Mouse (Mus musculus): ENCODE data around the gene Tmem258. TPM values are rescaled to one million over a fixed set of nuclear protein-coding genes. Genes with fewer than 3 reads are reported as not detected.

Gene Tmem258
- polyA plus RNA-seq, 1 experiment from 2014 or later, result 344 TPM

DNA sequence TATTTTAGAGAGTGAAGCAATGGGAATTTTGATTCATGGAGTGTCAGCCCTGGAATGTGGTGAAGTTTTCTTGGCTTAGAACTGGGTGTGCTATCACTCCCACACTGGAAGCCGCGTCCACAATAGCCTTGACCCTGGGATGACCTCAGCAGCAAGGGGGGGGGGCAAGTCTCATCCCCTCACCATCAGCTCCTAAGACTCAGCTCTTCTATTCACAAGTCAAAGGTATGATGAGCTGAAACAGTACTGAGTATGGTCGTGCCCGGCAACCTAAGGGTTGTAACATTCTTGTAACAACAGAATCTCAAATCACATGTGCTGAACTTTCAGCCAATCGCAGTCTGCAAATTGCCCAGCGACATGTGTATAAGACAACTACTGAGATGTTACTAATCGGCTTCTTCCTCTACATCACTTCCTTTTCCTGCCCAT lies 26.9 kb upstream of the Tmem258 start:
- no peaks in the 10 kb centered on the region for H3K36me3 ChIP-seq (replicated peaks; ENCODE audit: control insufficient read depth, insufficient read depth, low read depth, low read length)
- H3K4me3 ChIP-seq (ENCODE audit: low read depth, low read length), result no peak overlapping the region
- ATAC-seq (replicated peaks; ENCODE audit: insufficient number of reproducible peaks, low FRiP score, low TSS enrichment, low read depth) (no peak), DNase-seq (ENCODE audit: low spot score) (no peak)
- H3K9ac ChIP-seq (replicated peaks; ENCODE audit: low read length), result no peak overlapping the region
- WGBS, result 75% methylated on average over 7 of the region's 7 CpGs
- H3K27ac ChIP-seq (replicated peaks; ENCODE audit: low read depth, low read length), result no peak overlapping the region
- no peaks in the 10 kb centered on the region for H3K9me3 ChIP-seq (replicated peaks; ENCODE audit: control insufficient read depth, low read length)
- no peaks in the 10 kb centered on the region for H3K4me1 ChIP-seq (ENCODE audit: control insufficient read depth, insufficient read depth, low read length)
- no peak overlapping the region for H3K4me2 ChIP-seq (ENCODE audit: low read depth, low read length)
- no peaks in the 10 kb centered on the region for H3K27me3 ChIP-seq (ENCODE audit: control insufficient read depth, insufficient read depth, low read length)

DNA sequence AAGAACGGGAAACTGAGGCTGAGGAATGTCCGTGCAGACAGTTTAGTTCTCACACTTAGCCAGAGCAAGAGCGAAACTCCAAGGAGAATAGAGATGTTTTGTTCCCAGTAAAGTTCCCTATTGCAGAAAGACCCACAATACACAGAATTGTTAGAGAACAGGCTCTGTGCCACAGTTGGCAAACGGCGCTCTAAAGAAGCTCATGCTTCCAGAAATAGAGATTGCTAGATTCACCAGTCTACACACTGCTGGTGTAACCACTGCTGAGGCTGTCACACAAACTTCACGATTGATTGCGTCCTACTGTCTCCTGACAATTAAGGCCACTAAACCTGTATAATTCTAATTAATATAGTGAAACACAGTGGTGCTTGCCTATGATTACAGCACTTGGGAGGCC lies 22.6 kb upstream of the Tmem258 start:
- H3K4me2 ChIP-seq (ENCODE audit: low read depth, low read length), result no peak overlapping the region
- no peak for DNase-seq (ENCODE audit: low spot score)
- H3K4me3 ChIP-seq (ENCODE audit: low read depth, low read length), result no peak overlapping the region
- 93% methylated on average over 7 of the region's 7 CpGs for WGBS
- ATAC-seq (replicated peaks; ENCODE audit: insufficient number of reproducible peaks, low FRiP score, low TSS enrichment, low read depth), result no peak
- H3K9me3 ChIP-seq (replicated peaks; ENCODE audit: control insufficient read depth, low read length), result no peaks in the 10 kb centered on the region
- no peak overlapping the region for H3K9ac ChIP-seq (replicated peaks; ENCODE audit: low read length)
- peaks cover 2% of the 10 kb centered on the region; the same call in 1 of the 2 replicates for H3K4me1 ChIP-seq (ENCODE audit: control insufficient read depth, insufficient read depth, low read length)
- H3K27me3 ChIP-seq (ENCODE audit: control insufficient read depth, insufficient read depth, low read length), result no peaks in the 10 kb centered on the region
- H3K27ac ChIP-seq (replicated peaks; ENCODE audit: low read depth, low read length), result no peak overlapping the region
- no peaks in the 10 kb centered on the region; the same call in none of the 2 replicates for H3K36me3 ChIP-seq (replicated peaks; ENCODE audit: control insufficient read depth, insufficient read depth, low read depth, low read length)

DNA sequence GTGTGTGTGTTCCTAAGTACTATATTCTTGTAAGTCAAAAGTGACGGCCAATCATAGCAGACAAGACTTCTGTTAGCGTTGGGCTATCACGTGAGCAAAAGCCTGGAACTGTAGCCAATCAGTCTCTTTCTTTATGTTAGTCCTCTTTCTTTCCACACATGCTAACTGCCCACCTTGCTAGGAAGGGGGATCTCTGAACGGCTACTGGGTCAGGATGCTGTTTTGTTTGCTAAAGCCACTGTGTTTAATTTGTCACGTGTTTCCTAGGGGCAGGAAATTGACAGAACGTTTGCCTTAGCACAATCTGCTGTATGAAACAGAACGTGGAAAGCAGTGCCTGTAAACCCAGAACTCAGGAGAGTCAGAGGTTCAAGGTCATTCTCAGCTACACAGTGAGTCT lies 21.7 kb upstream of the Tmem258 start:
- Histone ChIP-seq H3K36me3 (replicated peaks; ENCODE audit: control insufficient read depth, insufficient read depth, low read depth, low read length) (peaks cover 4% of the 10 kb centered on the region), H3K4me3 (ENCODE audit: low read depth, low read length) (peak overlapping the region; percentile 81), H3K27me3 (ENCODE audit: control insufficient read depth, insufficient read depth, low read length) (no peaks in the 10 kb centered on the region), H3K27ac (replicated peaks; ENCODE audit: low read depth, low read length) (no peak overlapping the region), H3K9me3 (replicated peaks; ENCODE audit: control insufficient read depth, low read length) (no peaks in the 10 kb centered on the region), H3K4me1 (ENCODE audit: control insufficient read depth, insufficient read depth, low read length) (peaks cover 2% of the 10 kb centered on the region; the same call in 1 of the 2 replicates), H3K4me2 (ENCODE audit: low read depth, low read length) (peak overlapping the region; percentile 40), H3K9ac (replicated peaks; ENCODE audit: low read length) (peak overlapping the region; percentile 98)
- DNase-seq (ENCODE audit: low spot score) (no peak), ATAC-seq (replicated peaks; ENCODE audit: insufficient number of reproducible peaks, low FRiP score, low TSS enrichment, low read depth) (no peak)
- WGBS, result 29% methylated on average over 7 of the region's 7 CpGs

DNA sequence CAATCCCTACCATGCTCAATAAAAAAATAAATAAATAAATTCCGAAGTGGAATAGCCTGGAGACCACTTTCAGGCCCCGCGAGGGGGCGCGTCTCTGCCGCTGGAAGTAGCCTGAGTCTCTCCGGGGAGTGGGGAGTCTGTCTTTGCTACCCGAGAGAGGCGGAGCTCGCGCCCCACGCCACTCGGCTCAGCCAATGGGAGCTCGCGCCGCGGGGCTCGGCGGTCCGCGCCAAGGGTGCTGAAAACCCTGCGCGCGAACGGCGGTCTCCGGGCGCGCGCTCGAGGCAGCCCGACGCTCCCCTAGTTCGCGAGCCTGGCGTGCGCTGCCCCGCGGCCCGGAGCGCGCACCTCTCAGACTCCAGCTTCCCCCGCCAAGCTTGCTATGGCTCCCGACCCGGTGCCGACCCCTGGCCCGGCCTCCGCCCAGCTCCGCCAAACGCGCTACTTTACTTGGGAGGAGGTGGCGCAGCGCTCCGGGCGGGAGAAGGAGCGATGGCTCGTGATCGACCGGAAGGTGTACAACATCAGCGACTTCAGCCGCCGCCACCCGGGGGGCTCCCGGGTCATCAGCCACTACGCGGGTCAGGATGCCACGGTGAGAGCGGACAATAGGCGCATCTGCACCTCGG lies 21.0 kb upstream of the Tmem258 start, which contains the start of gene Fads1:
Fads1 (plus strand) TSS at position 219 of the 629 bp plus-strand sequence.
- Histone ChIP-seq H3K4me1 (ENCODE audit: control insufficient read depth, insufficient read depth, low read length) (peaks cover 2% of the 10 kb centered on the region; the same call in 1 of the 2 replicates), H3K4me3 (ENCODE audit: low read depth, low read length) (peak within 1 kb of the TSS; percentile 81), H3K9ac (replicated peaks; ENCODE audit: low read length) (peak within 1 kb of the TSS; percentile 98), H3K9me3 (replicated peaks; ENCODE audit: control insufficient read depth, low read length) (no peaks in the 10 kb centered on the region), H3K36me3 (replicated peaks; ENCODE audit: control insufficient read depth, insufficient read depth, low read depth, low read length) (peaks cover 8% of the 10 kb centered on the region), H3K27me3 (ENCODE audit: control insufficient read depth, insufficient read depth, low read length) (no peaks in the 10 kb centered on the region), H3K4me2 (ENCODE audit: low read depth, low read length) (peak within 1 kb of the TSS; percentile 49), H3K27ac (replicated peaks; ENCODE audit: low read depth, low read length) (peak within 1 kb of the TSS; percentile 88)
- 0% methylated on average over 69 of the region's 70 CpGs for WGBS
- ATAC-seq (replicated peaks; ENCODE audit: insufficient number of reproducible peaks, low FRiP score, low TSS enrichment, low read depth) (peak; percentile 93), DNase-seq (ENCODE audit: low spot score) (peak; percentile 96)

DNA sequence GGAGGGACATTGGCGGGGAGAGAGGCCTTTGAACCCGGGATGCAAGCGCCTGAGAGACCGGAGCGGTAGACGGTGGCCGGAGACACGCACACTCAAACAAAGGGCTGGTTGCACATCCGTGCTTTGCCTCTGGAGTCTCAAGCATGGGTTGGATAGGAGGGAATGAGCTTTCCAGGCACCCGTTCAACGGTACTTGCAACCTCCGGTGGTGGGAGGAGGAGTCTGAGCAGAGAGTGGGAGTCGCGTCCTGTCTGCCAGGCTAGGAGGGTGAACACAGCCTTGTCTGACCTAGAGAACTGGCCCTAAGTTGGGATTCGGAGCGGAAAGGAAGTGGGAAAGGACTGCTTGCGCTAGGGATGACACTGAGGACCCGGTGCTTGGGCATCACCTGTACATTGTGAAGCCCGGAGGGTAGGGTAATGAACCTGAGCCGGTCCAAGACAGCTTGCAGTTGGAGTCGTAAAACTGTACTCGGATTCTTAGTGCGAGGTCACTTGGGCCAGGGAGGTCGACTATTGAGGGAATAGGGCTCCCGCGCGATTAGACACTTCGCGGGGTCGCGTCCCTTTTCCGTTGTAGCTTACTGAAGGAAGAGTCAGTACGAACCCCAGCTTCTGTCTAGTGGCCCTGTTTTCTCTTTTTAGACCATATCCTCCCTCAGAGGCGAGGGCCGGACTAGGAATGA lies 20.4 kb upstream of the Tmem258 start:
- Histone ChIP-seq H3K27me3 (ENCODE audit: control insufficient read depth, insufficient read depth, low read length) (no peaks in the 10 kb centered on the region), H3K9me3 (replicated peaks; ENCODE audit: control insufficient read depth, low read length) (no peaks in the 10 kb centered on the region), H3K36me3 (replicated peaks; ENCODE audit: control insufficient read depth, insufficient read depth, low read depth, low read length) (peaks cover 13% of the 10 kb centered on the region), H3K9ac (replicated peaks; ENCODE audit: low read length) (peak overlapping the region; percentile 98), H3K4me2 (ENCODE audit: low read depth, low read length) (peak overlapping the region; percentile 49), H3K4me3 (ENCODE audit: low read depth, low read length) (peak overlapping the region; percentile 81), H3K27ac (replicated peaks; ENCODE audit: low read depth, low read length) (peak overlapping the region; percentile 88), H3K4me1 (ENCODE audit: control insufficient read depth, insufficient read depth, low read length) (peaks cover 2% of the 10 kb centered on the region)
- WGBS, result 1% methylated on average over 35 of the region's 35 CpGs
- ATAC-seq (replicated peaks; ENCODE audit: insufficient number of reproducible peaks, low FRiP score, low TSS enrichment, low read depth), result peak; percentile 78
- peak; percentile 77 for DNase-seq (ENCODE audit: low spot score)

DNA sequence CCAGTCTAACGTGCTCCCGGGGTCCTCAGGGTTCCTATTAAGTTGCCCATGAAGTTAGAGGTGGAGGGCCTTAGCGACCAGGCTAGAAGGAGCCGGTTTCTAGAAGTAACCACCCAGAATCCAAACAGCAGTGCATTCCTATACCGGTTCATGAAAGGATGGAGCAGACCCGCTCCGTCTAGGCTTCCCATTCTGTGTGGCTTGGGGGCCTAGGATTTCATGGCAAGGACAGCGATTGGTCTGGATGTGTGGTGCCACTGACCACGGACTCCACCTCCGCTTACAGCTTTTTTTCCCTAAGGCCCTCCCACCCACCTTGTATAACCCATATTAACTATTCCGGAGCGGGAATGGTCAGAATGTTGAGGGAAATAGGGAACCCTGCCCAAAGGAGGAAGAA lies 19.7 kb upstream of the Tmem258 start:
- Histone ChIP-seq H3K4me2 (ENCODE audit: low read depth, low read length) (peak overlapping the region; percentile 49), H3K4me1 (ENCODE audit: control insufficient read depth, insufficient read depth, low read length) (peaks cover 2% of the 10 kb centered on the region), H3K27ac (replicated peaks; ENCODE audit: low read depth, low read length) (no peak overlapping the region), H3K36me3 (replicated peaks; ENCODE audit: control insufficient read depth, insufficient read depth, low read depth, low read length) (peaks cover 19% of the 10 kb centered on the region), H3K9me3 (replicated peaks; ENCODE audit: control insufficient read depth, low read length) (no peaks in the 10 kb centered on the region), H3K4me3 (ENCODE audit: low read depth, low read length) (peak overlapping the region; percentile 81), H3K9ac (replicated peaks; ENCODE audit: low read length) (peak overlapping the region; percentile 98), H3K27me3 (ENCODE audit: control insufficient read depth, insufficient read depth, low read length) (no peaks in the 10 kb centered on the region)
- DNase-seq (ENCODE audit: low spot score) (peak; percentile 60), ATAC-seq (replicated peaks; ENCODE audit: insufficient number of reproducible peaks, low FRiP score, low TSS enrichment, low read depth) (peak; percentile 18)
- WGBS, result 13% methylated on average over 12 of the region's 12 CpGs

DNA sequence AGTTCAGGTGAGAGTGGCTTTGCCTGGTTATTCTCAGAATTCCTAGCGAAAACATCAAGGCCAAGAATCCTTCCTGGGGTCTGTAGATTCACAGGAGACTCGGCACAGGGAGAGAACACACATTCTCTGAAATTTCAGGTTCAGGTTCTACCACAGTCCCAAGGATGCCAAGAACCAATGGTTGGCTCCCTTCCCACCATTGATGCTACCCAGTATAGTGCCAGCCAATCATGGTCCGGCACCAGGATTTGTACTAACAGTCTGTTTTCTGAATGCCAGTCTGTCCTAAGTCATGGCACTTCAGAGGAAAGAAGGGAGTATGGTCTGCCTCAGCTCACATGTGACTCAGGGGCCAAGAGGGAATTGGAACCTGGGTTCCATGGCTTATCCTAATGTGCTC lies 17.9 kb upstream of the Tmem258 start:
- WGBS, result 92% methylated on average over 3 of the region's 3 CpGs
- no peak for ATAC-seq (replicated peaks; ENCODE audit: insufficient number of reproducible peaks, low FRiP score, low TSS enrichment, low read depth)
- H3K36me3 ChIP-seq (replicated peaks; ENCODE audit: control insufficient read depth, insufficient read depth, low read depth, low read length), result peaks cover 25% of the 10 kb centered on the region

DNA sequence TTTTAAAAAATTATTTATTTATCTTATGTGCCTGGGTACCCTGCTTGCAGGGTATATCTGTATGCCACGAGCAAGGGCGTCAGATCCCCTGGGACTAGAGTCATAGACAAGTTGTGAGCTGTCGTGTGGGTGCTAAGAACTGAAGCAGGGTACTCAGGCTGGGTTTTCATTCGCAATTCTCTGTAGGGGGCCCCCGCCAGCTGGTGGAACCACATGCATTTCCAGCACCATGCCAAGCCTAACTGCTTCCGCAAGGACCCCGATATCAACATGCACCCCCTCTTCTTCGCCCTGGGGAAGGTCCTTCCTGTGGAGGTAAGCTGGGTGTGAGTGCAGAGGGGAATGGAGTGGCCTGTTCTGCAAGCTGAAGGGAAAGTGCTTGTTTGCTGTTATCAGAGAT lies 17.2 kb upstream of the Tmem258 start:
- 94% methylated on average over 8 of the region's 8 CpGs for WGBS
- Histone ChIP-seq H3K4me2 (ENCODE audit: low read depth, low read length) (no peak overlapping the region), H3K27ac (replicated peaks; ENCODE audit: low read depth, low read length) (no peak overlapping the region), H3K27me3 (ENCODE audit: control insufficient read depth, insufficient read depth, low read length) (no peaks in the 10 kb centered on the region), H3K9me3 (replicated peaks; ENCODE audit: control insufficient read depth, low read length) (no peaks in the 10 kb centered on the region), H3K4me1 (ENCODE audit: control insufficient read depth, insufficient read depth, low read length) (peaks cover 2% of the 10 kb centered on the region), H3K9ac (replicated peaks; ENCODE audit: low read length) (no peak overlapping the region), H3K4me3 (ENCODE audit: low read depth, low read length) (no peak overlapping the region), H3K36me3 (replicated peaks; ENCODE audit: control insufficient read depth, insufficient read depth, low read depth, low read length) (peaks cover 27% of the 10 kb centered on the region)
- no peak for ATAC-seq (replicated peaks; ENCODE audit: insufficient number of reproducible peaks, low FRiP score, low TSS enrichment, low read depth)
- DNase-seq (ENCODE audit: low spot score), result no peak

More for the DNA sequence above, 17.9 kb upstream of the Tmem258 start:
- Histone ChIP-seq H3K27me3 (ENCODE audit: control insufficient read depth, insufficient read depth, low read length) (no peaks in the 10 kb centered on the region), H3K4me1 (ENCODE audit: control insufficient read depth, insufficient read depth, low read length) (peaks cover 2% of the 10 kb centered on the region), H3K4me2 (ENCODE audit: low read depth, low read length) (no peak overlapping the region), H3K4me3 (ENCODE audit: low read depth, low read length) (no peak overlapping the region), H3K9ac (replicated peaks; ENCODE audit: low read length) (no peak overlapping the region), H3K9me3 (replicated peaks; ENCODE audit: control insufficient read depth, low read length) (no peaks in the 10 kb centered on the region), H3K27ac (replicated peaks; ENCODE audit: low read depth, low read length) (no peak overlapping the region)
- DNase-seq (ENCODE audit: low spot score), result no peak
